Mouse (Mus musculus) erythroblast, adult 5-6 weeks (primary cell): ENCODE results near the gene Lsm14a. TPM values are rescaled to one million over a fixed set of nuclear protein-coding genes. Genes with fewer than 3 reads are reported as not detected.
"Not testable (repeated sequence)": the region's sequence is repeated elsewhere in the genome, so short reads cannot be mapped to it uniquely, and the experiment has no call there.

ENCODE experiments used
- ATAC-seq: replicated peaks from 2 replicates; pipeline ENCODE4 v1.8.0; 2016; ENCODE audit warnings: moderate number of reproducible peaks, mild to moderate bottlenecking, moderate TSS enrichment, inconsistent platforms; ENCODE audit not compliant: poor library complexity, low FRiP score, severe bottlenecking
- total RNA-seq, 2 experiments: library from RNA; stranded (forward) in 1 of 2; stranded (reverse) in 1 of 2; fragments of 150-400 nt in 1 of 2; fragments of 200-764, 138-1000 nt in 1 of 2; gene quantifications; 2 replicates each; pipeline versions ENCODE4 v1.2.3 to v1.2.4; 2015 to 2017; ENCODE audit warnings: low replicate concordance in 2 of 2

Gene Lsm14a
- total RNA-seq, 2 experiments from 2014 or later: 52.1 to 54.0 TPM

GRCm38 (mm10) chr7:34381733-34382132 is 11.4 kb downstream of the Lsm14a start:
- no peak for ATAC-seq

GRCm38 (mm10) chr7:34380311-34380710 is 12.8 kb downstream of the Lsm14a start:
- no peak for ATAC-seq

GRCm38 (mm10) chr7:34373906-34374305 is 19.2 kb downstream of the Lsm14a start:
- no peak for ATAC-seq

- ATAC-seq: no peak
These were observed 37.5 kb downstream of the Lsm14a start for GRCm38 (mm10) chr7:34355629-34356028.

GRCm38 (mm10) chr7:34351997-34352396 is 41.1 kb downstream of the Lsm14a start:
- no peak for ATAC-seq

GRCm38 (mm10) chr7:34350166-34350565 is 42.9 kb downstream of the Lsm14a start:
- ATAC-seq: no peak

- ATAC-seq: no peak
These were observed 45.1 kb downstream of the Lsm14a start for GRCm38 (mm10) chr7:34348011-34348410.

GRCm38 (mm10) chr7:34347041-34347440 is 46.1 kb downstream of the Lsm14a start:
- no peak for ATAC-seq

GRCm38 (mm10) chr7:34346505-34346904 is 46.6 kb downstream of the Lsm14a start:
- no peak for ATAC-seq

- ATAC-seq: no peak
These were observed 50.9 kb downstream of the Lsm14a start for GRCm38 (mm10) chr7:34342040-34342793.

- no peak for ATAC-seq
These were observed 52.3 kb downstream of the Lsm14a start for GRCm38 (mm10) chr7:34340841-34341240.

- ATAC-seq: no peak
These were observed 54.0 kb downstream of the Lsm14a start for GRCm38 (mm10) chr7:34339164-34339489.

GRCm38 (mm10) chr7:34338445-34339163 is 54.5 kb downstream of the Lsm14a start:
- ATAC-seq: no peak

GRCm38 (mm10) chr7:34337268-34337667 is 55.8 kb downstream of the Lsm14a start:
- no peak for ATAC-seq

- ATAC-seq: not testable (repeated sequence)
These were observed 56.6 kb downstream of the Lsm14a start for GRCm38 (mm10) chr7:34336545-34336944.

- ATAC-seq: no peak
These were observed 65.6 kb downstream of the Lsm14a start for GRCm38 (mm10) chr7:34327493-34327892.

- ATAC-seq: no peak
These were observed 68.3 kb downstream of the Lsm14a start for GRCm38 (mm10) chr7:34324857-34325256.

GRCm38 (mm10) chr7:34324005-34324404 is 69.1 kb downstream of the Lsm14a start:
- no peak for ATAC-seq

GRCm38 (mm10) chr7:34323351-34323750 is 69.8 kb downstream of the Lsm14a start:
- no peak for ATAC-seq

GRCm38 (mm10) chr7:34321958-34322357 is 71.2 kb downstream of the Lsm14a start:
- ATAC-seq: no peak

GRCm38 (mm10) chr7:34321119-34321518 is 72.0 kb downstream of the Lsm14a start:
- ATAC-seq: no peak
